Mouse (Mus musculus) spleen, adult 2 months (tissue): ENCODE measurements around the gene Lrp5.

Experiments
- CTCF ChIP-seq: fragments of 200-500 bp; IDR thresholded peaks from 2 replicates; pipeline ENCODE4 v1.5.1; 2011; ENCODE audit warnings: mild to moderate bottlenecking, inconsistent platforms; ENCODE audit not compliant: insufficient read depth, insufficient read length, insufficient replicate concordance; ENCODE audit errors: extremely low read depth
- POLR2A ChIP-seq: fragments of 200-500 bp; IDR thresholded peaks from 2 replicates; pipeline ENCODE4 v1.6.1; 2011; ENCODE audit warnings: low read depth, low read length, inconsistent platforms

DNA sequence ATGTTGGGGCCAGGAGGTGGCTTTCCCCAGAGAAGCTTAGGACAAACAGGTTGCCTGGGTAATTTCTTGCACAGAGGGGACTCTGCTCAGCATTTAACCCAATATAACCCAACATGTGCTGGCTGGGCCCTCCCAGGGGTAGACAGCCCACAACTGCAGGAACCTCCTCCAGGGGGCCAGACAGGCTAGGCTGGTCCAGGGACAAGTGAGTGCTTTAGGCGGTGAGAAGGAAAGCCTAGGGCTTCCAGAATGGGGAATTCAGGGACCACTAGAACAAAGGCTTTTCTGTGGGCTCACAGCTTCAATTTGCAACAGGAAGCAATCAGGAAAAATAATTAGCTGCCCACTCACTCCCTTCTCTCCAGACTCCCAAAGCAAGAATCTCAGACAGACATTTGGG lies 1.9 kb downstream of the Lrp5 start:
- TF ChIP-seq CTCF (no peak), POLR2A (no peak)
